Mouse (Mus musculus) common myeloid progenitor, adult 5-6 weeks (primary cell): Measurements from ENCODE around the gene Dyrk4. TPM values are rescaled to one million over a fixed set of nuclear protein-coding genes. Genes with fewer than 3 reads are reported as not detected.

Experiments used
- ATAC-seq: replicated peaks from 2 replicates; pipeline ENCODE4 v1.8.0; 2016; ENCODE audit warnings: low read depth, mild to moderate bottlenecking, moderate TSS enrichment, inconsistent platforms; ENCODE audit not compliant: poor library complexity, severe bottlenecking
- total RNA-seq: library from RNA; stranded (forward); fragments of 200-1000, 187-1606 nt; gene quantifications from 2 replicates; pipeline ENCODE4 v1.2.3, GENCODE M21; 2017

Gene Dyrk4
- not detected in 2 replicates for total RNA-seq

GRCm38 (mm10) chr6:126921111-126921881 is at the start of gene Dyrk4:
Gene Dyrk4 (minus strand): TSS chr6:126921839.
- ATAC-seq, result peak; percentile 65; the same call in 1 of the 2 replicates

- no peak for ATAC-seq
Measured at GRCm38 (mm10) chr6:126966241-126967026, 44.8 kb upstream of the Dyrk4 start.

DNA sequence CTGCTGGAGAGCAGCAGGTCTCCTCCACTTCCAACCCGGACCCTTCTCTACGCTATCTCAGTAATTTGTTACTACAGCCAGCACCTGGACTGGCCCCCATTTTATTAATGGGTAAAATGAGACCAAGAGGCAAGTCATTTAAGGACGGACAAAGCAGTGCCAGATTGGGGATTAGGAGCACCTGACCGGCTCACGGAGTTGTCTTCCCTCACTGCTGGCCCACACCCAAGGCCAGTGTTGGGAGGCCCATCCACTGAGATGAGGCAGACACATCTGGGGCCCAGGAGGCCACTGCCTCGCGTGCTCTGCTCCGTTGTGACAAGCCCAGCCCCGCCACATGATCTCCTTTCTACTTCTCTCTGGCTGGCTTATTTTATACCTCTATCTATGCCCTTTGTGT is 41.8 kb upstream of the Dyrk4 start:
- no peak for ATAC-seq

- ATAC-seq, result no peak
Measured at GRCm38 (mm10) chr6:126962709-126963108, 41.1 kb upstream of the Dyrk4 start.

DNA sequence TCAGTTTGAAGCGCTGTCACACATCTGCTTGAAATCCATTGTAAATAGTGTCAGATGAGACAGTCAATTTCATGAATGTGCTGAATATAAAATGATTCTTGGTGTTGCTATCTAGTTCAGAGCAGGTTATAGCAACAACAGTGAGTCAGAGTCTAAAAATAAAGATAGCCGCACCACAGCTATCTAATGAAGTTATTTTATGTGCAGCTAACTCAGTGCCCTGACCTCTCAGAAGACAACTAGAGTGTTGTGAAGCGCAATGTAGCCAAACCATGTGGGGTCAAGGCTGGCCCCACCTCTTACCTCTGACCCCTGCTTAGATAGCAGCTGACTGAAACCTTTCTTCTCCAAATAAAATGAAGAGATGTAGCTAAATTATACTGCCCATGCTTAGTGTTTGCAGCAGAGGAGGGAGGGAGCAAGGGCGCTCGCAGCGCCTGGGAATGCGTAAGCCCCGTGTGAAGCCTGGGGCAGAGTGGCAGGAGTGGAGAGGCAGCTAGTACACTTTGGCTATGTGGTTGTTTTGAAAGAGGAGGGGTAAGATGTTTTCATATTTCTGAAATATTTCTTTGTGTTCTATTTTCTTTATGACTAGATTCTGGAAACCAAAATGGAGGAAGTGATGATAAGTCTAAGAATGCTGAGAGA is 39.9 kb upstream of the Dyrk4 start:
- ATAC-seq, result no peak

DNA sequence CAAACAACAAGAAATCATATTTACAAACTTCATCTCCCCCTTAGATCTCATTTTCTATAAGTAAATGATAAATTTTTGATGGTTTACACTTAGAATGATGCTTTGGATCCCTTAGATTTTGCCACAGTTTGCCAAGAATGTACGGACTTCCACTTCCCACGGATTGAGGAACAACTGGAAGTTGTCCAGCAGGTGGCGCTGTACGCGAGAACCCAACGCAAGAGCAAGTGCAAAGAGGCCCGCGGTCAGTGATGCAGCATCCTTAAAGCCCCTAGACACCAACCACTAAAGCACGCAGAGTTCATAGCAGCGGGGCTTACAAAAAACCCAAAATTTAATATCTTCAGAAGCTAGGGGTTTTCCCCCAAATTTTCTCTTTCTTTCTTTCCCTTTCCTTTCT is 34.1 kb upstream of the Dyrk4 start:
- ATAC-seq, result peak; percentile 93

DNA sequence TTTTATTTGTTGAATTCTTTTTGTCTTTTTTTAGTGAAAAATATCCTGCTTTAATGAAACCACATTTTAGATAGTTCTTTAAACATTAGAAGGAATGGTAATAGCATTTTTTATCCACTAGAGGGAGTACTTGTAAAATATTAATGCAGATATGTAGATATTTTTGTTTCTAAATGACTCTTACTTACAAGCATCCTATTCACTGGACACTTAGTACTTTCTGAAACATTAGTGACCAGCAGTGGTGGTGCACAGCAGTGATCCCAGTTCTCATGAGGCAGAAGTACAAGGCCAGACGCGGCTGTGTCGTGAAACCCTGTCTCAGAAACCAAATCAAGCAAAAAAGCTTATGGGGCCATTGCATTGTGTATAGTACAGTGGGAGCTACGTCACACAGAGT is 26.7 kb upstream of the Dyrk4 start:
- ATAC-seq, result no peak

- peak; percentile 76 for ATAC-seq
Measured at GRCm38 (mm10) chr6:126940451-126940850, 18.8 kb upstream of the Dyrk4 start.

DNA sequence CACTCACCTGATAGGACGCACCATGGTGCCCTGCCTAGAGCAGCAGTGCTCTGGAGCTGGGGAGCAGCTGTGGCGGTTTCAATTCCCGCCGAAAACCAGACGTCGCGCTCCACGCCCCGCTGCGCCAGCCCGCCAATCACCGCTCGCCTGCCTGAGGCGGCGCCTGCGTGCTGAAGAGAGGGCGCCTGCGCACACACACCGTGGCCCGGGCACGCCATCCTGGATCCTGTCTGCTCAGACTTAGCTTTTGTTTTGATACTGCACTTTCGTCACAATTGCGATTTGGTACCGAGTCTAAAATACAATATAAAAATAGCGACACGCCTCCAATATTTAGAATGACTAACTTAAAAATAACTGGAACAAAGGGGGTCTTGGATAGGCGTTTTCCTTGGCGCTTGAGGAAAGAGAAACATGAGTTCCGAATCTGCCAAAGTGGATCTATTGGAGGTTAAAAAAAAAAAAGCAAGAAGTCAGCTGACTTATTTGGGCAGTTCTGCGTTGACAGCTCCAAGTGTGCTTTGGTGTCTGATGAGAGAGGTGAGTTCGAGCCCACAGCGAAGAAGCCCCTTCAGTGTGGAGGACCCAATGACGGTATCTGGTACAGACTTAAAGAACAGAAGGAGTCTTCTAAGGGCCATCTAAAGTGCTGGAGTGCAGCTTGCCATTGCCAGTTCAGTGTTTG is 18.0 kb upstream of the Dyrk4 start, which contains the start of the genes Rad51ap1 and D6Wsu163e:
Rad51ap1 (minus strand) TSS at position 101 of the 685 bp plus-strand sequence.
D6Wsu163e (plus strand) TSS at position 476 of the 685 bp plus-strand sequence.
- ATAC-seq, result peak; percentile 85

DNA sequence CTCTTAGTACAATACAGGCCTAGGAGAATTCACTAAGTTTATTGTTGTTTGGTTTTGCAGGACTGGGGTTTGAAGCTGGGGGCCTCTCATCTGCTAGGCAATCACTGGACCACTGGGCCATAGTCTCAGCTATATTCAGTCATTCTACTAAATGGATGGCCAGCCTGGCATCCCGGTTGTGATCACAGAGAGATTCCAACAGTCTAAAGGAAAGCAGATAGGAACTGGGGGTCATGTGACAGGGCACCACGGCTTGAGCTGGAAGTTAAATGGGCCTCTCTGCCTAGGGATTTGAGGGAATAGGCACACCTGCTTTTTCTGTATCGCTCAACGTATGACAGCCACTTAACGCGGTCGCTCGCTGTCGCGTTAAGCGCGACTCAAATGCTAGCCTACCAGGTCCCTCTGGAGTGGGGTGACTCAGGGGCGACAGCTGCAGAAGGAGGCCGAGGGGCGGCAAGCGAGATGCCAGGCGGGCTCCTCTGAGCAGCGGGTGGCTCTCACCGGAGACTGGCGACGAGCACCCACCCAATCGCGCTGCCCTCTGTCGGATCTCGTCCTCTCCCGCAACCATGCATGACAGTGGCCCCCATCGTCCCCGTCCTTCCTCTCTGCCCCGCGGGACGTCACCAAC is 17.3 kb upstream of the Dyrk4 start:
- no peak for ATAC-seq

- ATAC-seq, result no peak
Measured at GRCm38 (mm10) chr6:126938047-126938446, 16.4 kb upstream of the Dyrk4 start.

DNA sequence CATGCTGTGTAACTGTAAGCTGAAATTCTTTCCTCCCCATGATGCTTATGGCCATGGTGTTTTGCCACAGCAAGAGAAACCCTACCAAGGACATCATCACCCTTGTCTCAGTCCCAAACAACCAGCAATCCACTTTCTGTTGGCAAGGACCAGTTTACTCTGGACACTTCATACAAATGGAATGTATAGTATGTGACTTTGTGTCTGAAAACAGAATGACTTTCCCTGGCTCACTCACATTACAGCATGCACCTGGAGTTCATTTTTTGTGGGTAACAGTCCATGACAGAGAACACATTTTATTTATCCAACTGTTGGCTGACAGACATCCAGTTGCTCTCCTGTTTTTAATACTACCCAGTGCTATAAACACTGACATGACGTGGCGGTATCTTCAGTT is 11.3 kb upstream of the Dyrk4 start:
- no peak for ATAC-seq

DNA sequence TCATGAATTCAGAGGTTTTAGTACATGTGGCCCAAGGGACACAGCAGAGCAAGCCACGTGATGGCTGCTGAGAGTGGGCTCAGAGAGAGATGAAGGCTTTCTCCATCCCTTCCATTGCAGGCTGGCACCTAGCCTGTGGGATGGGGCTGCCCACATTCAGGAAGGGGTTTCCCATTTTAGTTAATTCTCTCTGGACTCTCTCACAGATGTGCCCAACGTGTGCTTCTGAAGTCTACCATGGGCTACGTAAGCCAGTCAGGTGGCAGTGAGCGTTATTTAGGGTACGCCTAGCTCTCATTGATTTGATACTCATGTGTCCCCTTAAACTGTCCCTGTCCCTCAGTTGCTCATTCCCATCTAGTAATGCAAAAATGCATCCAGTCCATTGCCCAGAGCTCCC is 6.7 kb downstream of the Dyrk4 start:
- no peak for ATAC-seq

DNA sequence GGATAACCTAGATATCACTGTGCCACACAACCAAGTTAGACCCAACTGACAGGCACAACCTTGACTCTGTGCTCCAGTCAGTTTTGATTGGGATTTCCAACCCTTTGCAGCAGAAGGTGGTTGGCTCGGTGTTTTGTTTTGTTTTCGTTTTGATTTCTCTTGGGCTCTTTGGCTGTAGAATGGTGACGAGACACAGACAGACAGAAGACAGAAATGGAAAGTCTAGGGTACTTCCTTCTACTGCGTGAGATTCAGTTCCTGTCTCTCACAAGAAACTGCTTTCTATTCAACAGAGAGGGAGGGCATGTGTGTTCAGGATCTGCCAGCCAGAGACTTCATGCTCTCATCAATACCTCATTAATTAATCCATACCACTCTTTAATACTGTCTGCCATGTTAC is 10.9 kb downstream of the Dyrk4 start:
- peak; percentile 72 for ATAC-seq

- ATAC-seq, result no peak
Measured at GRCm38 (mm10) chr6:126907876-126908275, 13.8 kb downstream of the Dyrk4 start.

- no peak for ATAC-seq
Measured at GRCm38 (mm10) chr6:126907378-126907777, 14.3 kb downstream of the Dyrk4 start.

DNA sequence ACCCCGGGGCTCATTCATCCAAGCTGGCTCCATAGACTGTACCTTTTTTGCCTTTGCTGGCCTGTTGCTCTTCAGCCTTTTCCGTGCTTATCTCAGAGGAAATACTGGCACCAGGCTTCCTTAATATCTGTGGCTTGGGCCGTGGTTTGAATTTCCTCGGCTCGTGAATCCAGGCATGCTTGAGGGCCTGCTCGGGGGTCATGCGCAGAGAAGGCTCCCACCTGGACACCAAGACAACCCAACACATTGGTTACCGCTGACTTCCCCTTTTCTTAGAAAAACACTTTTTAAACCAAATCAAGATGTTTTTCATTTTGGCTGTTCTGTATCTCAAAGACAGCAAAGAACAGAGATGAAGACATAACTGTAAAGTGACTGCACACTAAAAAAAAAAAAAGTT is 44.5 kb downstream of the Dyrk4 start:
- ATAC-seq, result peak; percentile 81

DNA sequence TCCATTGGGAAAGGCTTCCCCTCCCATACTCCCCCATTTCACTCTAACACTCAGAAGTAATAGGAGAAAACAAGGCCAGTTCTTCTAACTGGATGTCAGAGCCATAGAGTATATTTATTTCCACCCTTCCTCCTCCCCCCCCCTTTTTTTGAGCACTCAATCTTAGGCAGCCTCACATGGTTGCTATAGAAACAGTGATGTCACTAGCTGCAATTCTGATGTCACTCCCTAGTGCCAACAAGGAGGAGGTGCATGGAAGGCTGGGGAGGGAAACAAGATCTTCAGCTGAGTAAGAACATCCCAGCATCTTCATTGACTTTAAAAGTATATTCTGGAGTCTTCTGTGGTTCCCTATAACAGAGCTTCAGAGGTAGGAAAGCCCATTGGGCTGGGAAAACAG is 68.8 kb downstream of the Dyrk4 start, which contains the start of gene Akap3:
Akap3 (plus strand) TSS at position 218 of the 400 bp plus-strand sequence.
- no peak for ATAC-seq
